Comparison of ENCODE assay signal across 22 mouse cellular contexts in genomic region chr19:51237509-51238180, GRCm38 (mm10).
DNase-seq lines count a peak whose midpoint lies in the region; ATAC-seq and TF ChIP-seq lines count a peak whose summit lies in the region.
"Had no signal": no experiment of that assay in that cellular context is flagged by ENCODE, and none has a peak within 500 bp of the region (broad histone marks: within the 10 kb centered on the region; RNA-seq: fewer than 3 reads in every experiment).

No protein-coding gene starts in this region.

- no peak for TF ChIP-seq POLR2A in heart, adult 2 months (IDR thresholded peaks at IDR 0.05; ENCODE audit: insufficient read depth, low read depth, low read length)

- DNase-seq in kidney, adult 9 months = no peak
- peak; percentile 74 for DNase-seq in kidney, postnatal 0 days (ENCODE audit: low spot score)
- DNase-seq in kidney, postnatal 25 days = no peak
- DNase-seq in heart, adult 2 months = no peak
- DNase-seq: adrenal gland, adult 2 months; adrenal gland, postnatal 10 days; adrenal gland, postnatal 25 days; cerebellum, adult 11 months; cerebellum, adult 18-20 months; cerebellum, adult 8-10 months; cerebellum, adult 9-11 months; cerebellum, postnatal 14 days; cerebellum, postnatal 36 days; embryo, embryonic 11 days had no signal

- no peak for TF ChIP-seq CTCF in kidney, postnatal 0 days (IDR thresholded peaks at IDR 0.05; ENCODE audit: low read depth)
- no peak for TF ChIP-seq CTCF in heart, adult 2 months (IDR thresholded peaks at IDR 0.05)

- intact Hi-C loops in heart, adult 2 months (cut with DNase I) = no loop called here

- no peak overlapping the region for H3K4me3 ChIP-seq in kidney, embryonic 15.5 days (replicated peaks)
- H3K4me3 ChIP-seq in kidney, postnatal 0 days (replicated peaks; ENCODE audit: low read depth, low read length) = no peak overlapping the region
- no peak overlapping the region for H3K4me3 ChIP-seq in heart, adult 2 months
- H3K4me3 ChIP-seq: embryonic facial prominence, embryonic 13.5 days; embryonic facial prominence, embryonic 15.5 days; erythroblast, embryonic 14.5 days; forebrain, embryonic 10.5 days; forebrain, embryonic 12.5 days had no signal

- WGBS in kidney, embryonic 15.5 days = 48% methylated on average over 1 of the region's 1 CpGs
- WGBS in kidney, postnatal 0 days = 36% methylated on average over 1 of the region's 1 CpGs
- 70% methylated on average over 1 of the region's 1 CpGs for WGBS in heart, adult 2 months

- no peak for TF ChIP-seq EP300 in heart, adult 2 months (IDR thresholded peaks at IDR 0.05; ENCODE audit: insufficient read depth, low read depth, low read length)

- H3K4me1 ChIP-seq in kidney, embryonic 15.5 days = no peaks in the 10 kb centered on the region
- no peaks in the 10 kb centered on the region for H3K4me1 ChIP-seq in kidney, postnatal 0 days (replicated peaks; ENCODE audit: insufficient read depth, low read length)
- no peaks in the 10 kb centered on the region for H3K4me1 ChIP-seq in heart, adult 2 months (ENCODE audit: control insufficient read depth, insufficient read depth, low read length)
- H3K4me1 ChIP-seq: embryonic facial prominence, embryonic 13.5 days; embryonic facial prominence, embryonic 15.5 days; forebrain, embryonic 12.5 days had no signal

- no peak overlapping the region for H3K4me2 ChIP-seq in kidney, embryonic 15.5 days
- H3K4me2 ChIP-seq in kidney, postnatal 0 days (ENCODE audit: low read length) = no peak overlapping the region
- H3K4me2 ChIP-seq: embryonic facial prominence, embryonic 13.5 days; embryonic facial prominence, embryonic 15.5 days; forebrain, embryonic 12.5 days had no signal

- peak; percentile 91 for ATAC-seq in kidney, embryonic 15.5 days (replicated peaks; ENCODE audit: low FRiP score)
- no peak; the same call in 1 of the 2 replicates for ATAC-seq in kidney, postnatal 0 days (replicated peaks; ENCODE audit: low FRiP score, low read depth)
- ATAC-seq: forebrain, embryonic 14.5 days; forebrain, embryonic 16.5 days had no signal

- H3K9me3 ChIP-seq in kidney, embryonic 15.5 days (replicated peaks) = no peaks in the 10 kb centered on the region
- H3K9me3 ChIP-seq in kidney, postnatal 0 days (replicated peaks; ENCODE audit: low read length) = no peaks in the 10 kb centered on the region
- H3K9me3 ChIP-seq: embryonic facial prominence, embryonic 13.5 days; embryonic facial prominence, embryonic 15.5 days; forebrain, embryonic 10.5 days; forebrain, embryonic 12.5 days had no signal

- H3K27me3 ChIP-seq in kidney, embryonic 15.5 days = no peaks in the 10 kb centered on the region
- H3K27me3 ChIP-seq in kidney, postnatal 0 days (ENCODE audit: insufficient read depth, low read length) = no peaks in the 10 kb centered on the region
- no peaks in the 10 kb centered on the region for H3K27me3 ChIP-seq in heart, adult 2 months (ENCODE audit: control insufficient read depth, insufficient read depth, low read length)
- H3K27me3 ChIP-seq: embryonic facial prominence, embryonic 13.5 days; embryonic facial prominence, embryonic 15.5 days; forebrain, embryonic 12.5 days had no signal

- no peaks in the 10 kb centered on the region for H3K79me2 ChIP-seq in heart, adult 2 months (replicated peaks; ENCODE audit: control insufficient read depth, insufficient read depth, low read length)

- no peak overlapping the region for H3K9ac ChIP-seq in kidney, embryonic 15.5 days
- no peak overlapping the region for H3K9ac ChIP-seq in kidney, postnatal 0 days (ENCODE audit: low read depth, low read length)
- H3K9ac ChIP-seq in heart, adult 2 months (ENCODE audit: low read depth, low read length) = no peak overlapping the region
- H3K9ac ChIP-seq: embryonic facial prominence, embryonic 13.5 days; embryonic facial prominence, embryonic 15.5 days; forebrain, embryonic 12.5 days had no signal

- no peaks in the 10 kb centered on the region for H3K36me3 ChIP-seq in kidney, embryonic 15.5 days
- no peaks in the 10 kb centered on the region for H3K36me3 ChIP-seq in kidney, postnatal 0 days (ENCODE audit: insufficient read depth, low read length)
- no peaks in the 10 kb centered on the region for H3K36me3 ChIP-seq in heart, adult 2 months (ENCODE audit: control insufficient read depth, insufficient read depth, low read length)
- H3K36me3 ChIP-seq: embryonic facial prominence, embryonic 13.5 days; embryonic facial prominence, embryonic 15.5 days; forebrain, embryonic 10.5 days; forebrain, embryonic 12.5 days had no signal

- no peak overlapping the region for H3K27ac ChIP-seq in kidney, embryonic 15.5 days
- H3K27ac ChIP-seq in kidney, postnatal 0 days = no peak overlapping the region
- H3K27ac ChIP-seq in heart, adult 2 months = no peak overlapping the region
- H3K27ac ChIP-seq: embryonic facial prominence, embryonic 13.5 days; embryonic facial prominence, embryonic 15.5 days; forebrain, embryonic 10.5 days; forebrain, embryonic 12.5 days had no signal
